Mouse (Mus musculus) intestine, postnatal 0 days (tissue): ENCODE measurements at regions not wholly inside any gene's neighbourhood (a gene's known extent, or its start where the extent isn't known, plus 50 kb on each side); places are given as distances from the start of the nearest gene placed in this dataset.
"Not testable (repeated sequence)": the region's sequence is repeated elsewhere in the genome, so short reads cannot be mapped to it uniquely, and the experiment has no call there.

Experiments used
- ATAC-seq: fragments of 200-750 bp; cut with Nextera tagmentation; 2 replicates; pipeline ENCODE4 v1.8.0; 2017; ENCODE audit warnings: mild to moderate bottlenecking, moderate TSS enrichment, moderate library complexity
- H3K27ac ChIP-seq: fragments of 300-500 bp; sonication (generic); 2 replicates; pipeline ENCODE4 v1.5.1; 2014; ENCODE audit warnings: mild to moderate bottlenecking, low read depth, low read length, moderate library complexity
- H3K27me3 ChIP-seq: fragments of 300-500 bp; sonication (generic); replicated peaks from 2 replicates; pipeline ENCODE4 v1.6.1; 2014; ENCODE audit warnings: low read length, mixed read lengths; ENCODE audit not compliant: control insufficient read depth, insufficient read depth
- H3K36me3 ChIP-seq: fragments of 300-500 bp; sonication (generic); 2 replicates; pipeline ENCODE4 v1.6.1; 2014; ENCODE audit warnings: mild to moderate bottlenecking, moderate library complexity; ENCODE audit not compliant: control insufficient read depth, insufficient read depth
- H3K4me1 ChIP-seq: fragments of 300-500 bp; sonication (generic); replicated peaks from 2 replicates; pipeline ENCODE4 v1.6.1; 2014; ENCODE audit warnings: antibody characterized with exemption, low read length, mixed read lengths; ENCODE audit not compliant: control insufficient read depth, insufficient read depth
- H3K4me2 ChIP-seq: fragments of 300-500 bp; sonication (generic); replicated peaks from 2 replicates; pipeline ENCODE4 v1.6.1; 2014; ENCODE audit warnings: low read depth, mild to moderate bottlenecking, moderate library complexity
- H3K4me3 ChIP-seq: fragments of 300-500 bp; sonication (generic); 2 replicates; pipeline ENCODE4 v1.5.1; 2014; ENCODE audit warnings: low read depth, low read length
- H3K9ac ChIP-seq: fragments of 300-500 bp; sonication (generic); 2 replicates; pipeline ENCODE4 v1.6.1; 2014; ENCODE audit warnings: mild to moderate bottlenecking, low read depth, low read length
- H3K9me3 ChIP-seq: fragments of 300-500 bp; sonication (generic); 2 replicates; pipeline ENCODE4 v1.6.1; 2016; ENCODE audit warnings: mixed run types; ENCODE audit not compliant: control insufficient read depth
- CTCF ChIP-seq: sonication (generic); IDR thresholded peaks from 2 replicates; pipeline ENCODE4 v1.5.1; 2016; ENCODE audit warnings: low read depth, mild to moderate bottlenecking, control low read depth, antibody characterized with exemption, moderate library complexity
- WGBS: fragments of 180-500 bp; shearing (Covaris S2); extraction: QIAGEN DNeasy Blood & Tissue Kit; methylation state at CpG from one replicate; pipeline ENCODE4 v1.1.7; 2014; 5-methylcytosine and 5-hydroxymethylcytosine counted together

DNA sequence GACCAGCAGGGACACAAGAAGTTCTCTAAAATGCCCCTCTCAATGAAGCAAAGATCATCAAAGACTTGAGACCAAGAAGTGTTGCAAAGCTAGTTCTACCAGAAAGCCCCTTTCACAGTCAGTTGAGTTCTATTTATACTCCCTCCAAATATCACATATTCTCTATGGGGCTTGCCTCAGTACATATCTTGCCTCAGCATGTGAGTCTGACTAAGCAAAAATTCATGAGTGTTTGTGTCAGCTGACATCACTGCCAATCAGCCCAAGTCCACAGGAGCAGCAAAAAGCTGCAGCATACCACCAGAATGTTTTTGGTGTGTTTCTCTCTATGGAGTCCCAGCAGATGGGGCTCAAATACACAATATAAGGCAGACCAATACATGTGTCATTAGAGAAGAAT is 631.6 kb downstream of the Rpia start:
- Histone ChIP-seq H3K4me2 (no peak overlapping the region), H3K9ac (no peak overlapping the region), H3K27ac (no peak overlapping the region), H3K4me3 (no peak overlapping the region), H3K4me1 (no peaks in the 10 kb centered on the region), H3K9me3 (no peaks in the 10 kb centered on the region), H3K36me3 (no peaks in the 10 kb centered on the region), H3K27me3 (no peaks in the 10 kb centered on the region)
- TF ChIP-seq CTCF, result no peak
- ATAC-seq, result no peak

DNA sequence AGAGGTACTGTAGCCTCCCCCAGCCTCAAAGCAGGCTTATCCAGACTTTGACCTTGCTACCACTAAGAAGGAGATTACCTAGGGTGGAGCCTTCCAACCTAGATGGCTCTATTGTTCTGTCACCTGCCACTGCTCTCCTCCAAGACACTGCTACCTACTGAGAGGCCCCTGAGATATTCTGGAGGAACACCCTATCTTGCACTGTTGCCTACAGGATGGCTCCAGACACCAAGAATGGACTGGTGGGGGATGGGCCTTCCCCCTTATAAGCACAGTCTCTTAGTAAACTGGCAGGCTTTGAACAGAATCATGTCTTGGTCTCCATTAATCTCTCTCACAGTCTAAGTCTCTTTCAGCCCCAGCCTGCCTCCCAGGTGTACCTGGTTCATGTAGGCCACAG is 636.3 kb downstream of the Rpia start:
- not testable (repeated sequence) for H3K36me3 ChIP-seq, H3K4me1 ChIP-seq, ATAC-seq, H3K4me2 ChIP-seq, H3K4me3 ChIP-seq, H3K27ac ChIP-seq, H3K27me3 ChIP-seq, H3K9me3 ChIP-seq, H3K9ac ChIP-seq

DNA sequence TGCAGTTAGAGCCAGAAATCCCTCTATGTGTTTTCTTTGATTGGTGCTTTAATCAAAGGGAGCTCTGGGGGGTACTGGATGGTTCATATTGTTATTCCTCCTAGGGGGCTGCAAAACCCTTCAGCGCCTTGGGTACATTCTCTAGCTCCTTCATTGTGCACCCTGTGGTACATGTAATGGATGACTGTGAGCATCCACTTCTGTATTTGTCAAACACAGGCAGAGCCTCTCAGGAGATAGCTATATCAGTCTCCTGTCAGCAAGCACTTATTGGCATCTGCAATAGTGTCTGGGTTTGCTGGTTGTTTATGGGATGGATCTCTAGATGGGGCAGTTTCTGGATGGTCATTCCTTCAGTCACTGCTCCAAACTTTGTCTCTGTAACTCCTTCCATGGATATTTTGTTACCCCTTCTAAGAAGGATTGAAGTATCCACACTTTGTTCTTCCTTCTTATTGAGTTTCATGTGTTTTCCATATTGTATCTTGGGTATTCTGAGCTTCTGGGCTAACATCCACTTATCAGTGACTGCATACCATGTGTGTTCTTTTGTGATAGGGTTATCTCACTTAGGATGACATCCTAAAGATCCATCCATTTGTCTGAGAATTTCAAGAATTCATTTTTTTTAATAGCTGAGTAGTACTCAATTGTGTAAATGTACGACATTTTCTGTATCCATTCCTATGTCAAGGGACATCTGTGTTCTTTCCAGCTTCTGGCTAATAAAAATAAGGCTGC is 640.8 kb downstream of the Rpia start:
- not testable (repeated sequence) for H3K27me3 ChIP-seq, H3K4me1 ChIP-seq, H3K9me3 ChIP-seq, H3K36me3 ChIP-seq, ATAC-seq, H3K4me2 ChIP-seq, H3K4me3 ChIP-seq, H3K9ac ChIP-seq, H3K27ac ChIP-seq
- 80% methylated on average over 2 of the region's 2 CpGs for WGBS

DNA sequence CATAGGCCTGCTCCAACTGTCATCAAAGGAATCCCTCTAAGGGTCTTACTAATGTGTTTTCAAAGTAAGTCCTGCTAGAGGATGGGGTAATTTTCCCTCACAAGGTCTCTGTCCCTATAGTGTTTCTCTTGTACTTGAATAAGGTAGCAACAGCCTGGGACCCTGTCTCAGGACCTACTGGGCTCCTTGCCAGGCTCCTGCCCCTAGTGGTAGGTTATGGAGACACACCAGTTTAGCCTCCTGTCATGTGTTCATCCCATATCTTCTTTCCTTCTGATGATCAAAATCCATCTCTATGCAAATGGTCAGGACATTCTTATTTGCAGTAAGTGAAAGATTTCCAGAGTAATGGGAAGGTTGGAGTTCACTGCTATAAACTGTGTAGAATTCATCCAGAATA is 645.0 kb downstream of the Rpia start:
- H3K9ac ChIP-seq, result no peak overlapping the region
- H3K4me3 ChIP-seq, result no peak overlapping the region
- no peak for ATAC-seq
- TF ChIP-seq CTCF, result peak; percentile 60
- H3K9me3 ChIP-seq, result no peaks in the 10 kb centered on the region
- no peak overlapping the region for H3K27ac ChIP-seq
- no peaks in the 10 kb centered on the region for H3K36me3 ChIP-seq
- no peak overlapping the region for H3K4me2 ChIP-seq
- H3K27me3 ChIP-seq, result no peaks in the 10 kb centered on the region
- no peaks in the 10 kb centered on the region for H3K4me1 ChIP-seq

DNA sequence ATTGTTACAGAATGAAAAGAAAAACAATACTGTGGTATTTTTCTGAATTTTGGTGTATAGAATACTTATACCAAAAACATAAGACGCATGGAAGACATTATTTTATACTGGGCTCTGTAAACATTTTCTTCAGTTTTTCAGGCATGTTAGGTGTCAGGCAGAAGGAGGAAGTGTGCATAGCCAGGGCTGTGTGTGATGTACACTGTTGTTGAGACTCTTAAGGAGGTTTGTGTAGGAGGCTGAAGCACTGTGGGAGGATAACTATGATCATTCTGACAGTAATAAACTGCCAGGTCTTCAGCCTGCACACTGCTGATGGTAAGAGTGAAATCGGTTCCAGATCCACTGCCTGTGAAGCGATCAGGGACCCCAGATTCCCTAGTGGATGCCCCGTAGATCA is 648.7 kb downstream of the Rpia start:
- not testable (repeated sequence) for H3K27me3 ChIP-seq, H3K4me3 ChIP-seq, H3K4me2 ChIP-seq, H3K27ac ChIP-seq, H3K4me1 ChIP-seq, H3K9ac ChIP-seq, ATAC-seq, H3K36me3 ChIP-seq, H3K9me3 ChIP-seq
- WGBS, result 84% methylated on average over 4 of the region's 4 CpGs

DNA sequence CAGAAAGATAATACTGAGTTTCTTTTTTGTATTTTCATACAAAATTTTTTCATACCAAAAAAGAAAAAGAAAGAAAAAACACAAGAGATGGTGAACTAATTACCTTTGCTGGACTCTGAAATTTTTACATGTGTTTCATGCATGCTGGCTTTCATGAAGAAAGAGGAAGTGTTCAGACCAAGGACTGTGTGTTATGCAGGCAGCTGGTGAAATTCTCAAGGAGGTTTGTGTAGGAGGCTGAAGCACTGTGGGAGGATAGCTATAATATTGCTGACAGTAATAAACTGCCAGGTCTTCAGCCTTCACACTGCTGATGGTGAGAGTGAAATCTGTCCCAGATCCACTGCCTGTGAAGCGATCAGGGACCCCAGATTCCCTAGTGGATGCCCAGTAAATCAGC is 675.2 kb downstream of the Rpia start:
- H3K27me3 ChIP-seq, result no peaks in the 10 kb centered on the region
- whole genome bisulfite sequencing, result 73% methylated on average over 1 of the region's 1 CpGs
- TF ChIP-seq CTCF, result no peak

DNA sequence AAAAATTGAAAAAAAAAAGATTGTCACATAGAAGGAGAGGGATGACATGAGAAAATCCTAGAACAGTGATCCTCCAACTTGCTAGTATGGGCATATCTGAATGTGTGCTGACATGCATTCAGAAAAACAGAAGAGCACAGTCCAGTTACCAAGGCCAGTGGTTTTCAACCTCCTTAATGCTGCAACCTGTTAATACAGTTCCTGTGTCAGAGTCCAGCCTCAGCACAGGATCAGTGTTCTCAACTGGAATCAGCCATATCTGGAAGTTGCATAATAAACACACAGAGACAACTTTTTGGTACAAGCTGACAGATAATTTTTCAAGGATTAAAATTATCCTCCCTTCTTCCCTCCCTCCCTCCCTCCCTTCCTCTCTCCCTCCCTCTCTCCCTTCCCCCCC is 680.1 kb downstream of the Rpia start:
- TF ChIP-seq CTCF, result no peak
- ATAC-seq, result no peak
- no peak overlapping the region for H3K4me3 ChIP-seq
- no peaks in the 10 kb centered on the region for H3K36me3 ChIP-seq
- H3K9me3 ChIP-seq, result no peaks in the 10 kb centered on the region
- H3K27ac ChIP-seq, result no peak overlapping the region
- H3K4me1 ChIP-seq, result no peaks in the 10 kb centered on the region
- no peak overlapping the region for H3K9ac ChIP-seq
- H3K27me3 ChIP-seq, result no peaks in the 10 kb centered on the region
- H3K4me2 ChIP-seq, result no peak overlapping the region

More for the DNA sequence above, 675.2 kb downstream of the Rpia start:
- Histone ChIP-seq H3K4me1 (no peaks in the 10 kb centered on the region), H3K4me2 (no peak overlapping the region), H3K9me3 (no peaks in the 10 kb centered on the region), H3K4me3 (no peak overlapping the region), H3K9ac (no peak overlapping the region), H3K27ac (no peak overlapping the region), H3K36me3 (no peaks in the 10 kb centered on the region)
- ATAC-seq, result no peak

DNA sequence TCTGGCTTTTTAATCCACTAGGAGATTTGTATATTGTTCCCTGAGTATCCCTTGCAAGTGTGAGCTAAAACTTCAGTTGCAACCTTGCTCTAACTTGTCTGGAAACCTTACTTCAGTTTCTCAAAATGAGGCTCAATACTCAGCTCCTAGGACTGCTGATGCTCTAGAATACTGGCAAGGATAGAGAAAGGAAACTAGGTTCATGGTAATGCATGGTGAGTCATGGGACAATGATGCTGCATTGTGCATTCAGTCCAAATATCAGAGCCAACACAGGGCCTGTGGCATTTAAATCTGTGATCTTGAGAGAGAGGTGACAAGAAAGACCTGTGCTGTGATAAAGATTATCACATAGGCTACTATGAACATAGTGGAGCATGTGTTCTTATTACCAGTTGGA is 682.6 kb downstream of the Rpia start:
- ATAC-seq, H3K9ac ChIP-seq, H3K4me2 ChIP-seq, H3K27me3 ChIP-seq, H3K9me3 ChIP-seq, H3K4me1 ChIP-seq, H3K4me3 ChIP-seq, H3K27ac ChIP-seq, H3K36me3 ChIP-seq: not testable (repeated sequence)
